Mouse (Mus musculus) hindbrain, postnatal 0 days (tissue): ENCODE data around the gene Rpl13a. TPM values are rescaled to one million over a fixed set of nuclear protein-coding genes. Genes with fewer than 3 reads are reported as not detected.

Source experiments
- ATAC-seq: fragments of 200-750 bp; cut with Nextera tagmentation; 2 replicates; pipeline ENCODE4 v1.8.0; 2017; ENCODE audit warnings: mild to moderate bottlenecking, moderate TSS enrichment, moderate library complexity
- DNase-seq: peaks from one replicate; pipeline ENCODE4 v3.0.0-alpha.2; 2015; ENCODE audit warnings: low spot score
- H3K27ac ChIP-seq: fragments of 300-500 bp; sonication (generic); 2 replicates; pipeline ENCODE4 v1.5.1; 2014; ENCODE audit warnings: mild to moderate bottlenecking
- H3K27me3 ChIP-seq: fragments of 300-500 bp; sonication (generic); 2 replicates; pipeline ENCODE4 v1.6.1; 2014; ENCODE audit warnings: low read length, mixed read lengths; ENCODE audit not compliant: insufficient read depth
- H3K36me3 ChIP-seq: fragments of 300-500 bp; sonication (generic); 2 replicates; pipeline ENCODE4 v1.6.1; 2014; ENCODE audit warnings: low read length, mixed read lengths; ENCODE audit not compliant: insufficient read depth
- H3K4me1 ChIP-seq: fragments of 300-500 bp; sonication (generic); 2 replicates; pipeline ENCODE4 v1.6.1; 2014; ENCODE audit warnings: antibody characterized with exemption, low read length, mixed read lengths; ENCODE audit not compliant: insufficient read depth
- H3K4me2 ChIP-seq: fragments of 300-500 bp; sonication (generic); 2 replicates; pipeline ENCODE4 v1.6.1; 2014; ENCODE audit warnings: low read depth, mild to moderate bottlenecking, low read length, moderate library complexity, mixed read lengths
- H3K4me3 ChIP-seq: fragments of 300-500 bp; sonication (generic); 2 replicates; pipeline ENCODE4 v1.5.1; 2014; ENCODE audit warnings: low read length
- H3K9ac ChIP-seq: fragments of 300-500 bp; sonication (generic); replicated peaks from 2 replicates; pipeline ENCODE4 v1.6.1; 2014; ENCODE audit warnings: mild to moderate bottlenecking, low read length, moderate library complexity, mixed read lengths
- H3K9me3 ChIP-seq: fragments of 300-500 bp; sonication (generic); 2 replicates; pipeline ENCODE4 v1.6.1; 2016; ENCODE audit warnings: low read length, mixed read lengths
- CTCF ChIP-seq: IDR thresholded peaks from 2 replicates; pipeline ENCODE4 v1.5.1; 2016; ENCODE audit warnings: antibody characterized with exemption, control low read depth, low read depth
- WGBS: fragments of 180-500 bp; shearing (Covaris S2); extraction: QIAGEN DNeasy Blood & Tissue Kit; methylation state at CpG from one replicate; pipeline ENCODE4 v1.1.7; 2014; 5-methylcytosine and 5-hydroxymethylcytosine counted together
- polyA plus RNA-seq: library from polyadenylated mRNA; unstranded; fragments of >200 nt; fragmentation: Nextera tagmentation; extraction: Ambion mirVana; gene quantifications from 2 replicates; pipeline ENCODE4 v1.2.1, GENCODE M21; 2015
- total RNA-seq: library from RNA; depleted of rRNA; stranded (reverse); fragments of >200 nt; gene quantifications from 2 replicates; pipeline ENCODE4 v1.2.3, GENCODE M21; 2014

The Rpl13a gene
- total and polyA plus RNA-seq, 2 experiments from 2014 or later: 800 to 1,807 TPM

GRCm38 (mm10) chr7:45093516-45093905 lies 35.0 kb downstream of the Rpl13a start:
- H3K9me3 ChIP-seq: no peaks in the 10 kb centered on the region
- H3K4me1 ChIP-seq: no peaks in the 10 kb centered on the region
- no peak overlapping the region for H3K4me2 ChIP-seq
- DNase-seq: no peak
- H3K27ac ChIP-seq: no peak overlapping the region
- WGBS: 42% methylated on average over 17 of the region's 18 CpGs
- no peak for ATAC-seq
- no peak overlapping the region for H3K4me3 ChIP-seq
- no peak overlapping the region for H3K9ac ChIP-seq
- TF ChIP-seq CTCF: no peak
- H3K27me3 ChIP-seq: no peaks in the 10 kb centered on the region
- H3K36me3 ChIP-seq: no peaks in the 10 kb centered on the region

- Histone ChIP-seq H3K36me3 (no peaks in the 10 kb centered on the region), H3K4me1 (no peaks in the 10 kb centered on the region), H3K4me2 (no peak overlapping the region), H3K9me3 (no peaks in the 10 kb centered on the region), H3K9ac (no peak overlapping the region), H3K27me3 (no peaks in the 10 kb centered on the region), H3K27ac (no peak overlapping the region), H3K4me3 (no peak overlapping the region)
- TF ChIP-seq CTCF: no peak
- ATAC-seq: no peak
- WGBS: 59% methylated on average over 12 of the region's 12 CpGs
- DNase-seq: no peak
Observed at GRCm38 (mm10) chr7:45092828-45093515, 35.6 kb downstream of the Rpl13a start.

GRCm38 (mm10) chr7:45092048-45092447 lies 36.5 kb downstream of the Rpl13a start, which contains the start of gene Rcn3:
Gene Rcn3, minus strand, starts transcription at chr7:45092221.
- peak; percentile 95 for DNase-seq
- no peaks in the 10 kb centered on the region for H3K27me3 ChIP-seq
- peak; percentile 95 for ATAC-seq
- peak within 1 kb of the TSS; percentile 61 for H3K4me2 ChIP-seq
- H3K27ac ChIP-seq: peak within 1 kb of the TSS; percentile 41; the same call in 1 of the 2 replicates
- under 1% methylated on average over 16 of the region's 16 CpGs for WGBS
- peak within 1 kb of the TSS; percentile 44 for H3K9ac ChIP-seq
- H3K36me3 ChIP-seq: no peaks in the 10 kb centered on the region
- no peaks in the 10 kb centered on the region for H3K9me3 ChIP-seq
- TF ChIP-seq CTCF: no peak
- no peaks in the 10 kb centered on the region for H3K4me1 ChIP-seq
- H3K4me3 ChIP-seq: peak within 1 kb of the TSS; percentile 37

GRCm38 (mm10) chr7:45091001-45091990 lies 37.3 kb downstream of the Rpl13a start:
- Histone ChIP-seq H3K4me2 (peak overlapping the region; percentile 61), H3K4me1 (no peaks in the 10 kb centered on the region), H3K27me3 (no peaks in the 10 kb centered on the region), H3K27ac (peak overlapping the region; percentile 41; the same call in 1 of the 2 replicates), H3K9me3 (no peaks in the 10 kb centered on the region), H3K4me3 (peak overlapping the region; percentile 37), H3K36me3 (no peaks in the 10 kb centered on the region), H3K9ac (peak overlapping the region; percentile 44)
- 14% methylated on average over 35 of the region's 35 CpGs for WGBS
- DNase-seq: no peak
- TF ChIP-seq CTCF: no peak
- ATAC-seq: peak; percentile 16; the same call in 1 of the 2 replicates

- TF ChIP-seq CTCF: no peak
- H3K4me1 ChIP-seq: no peaks in the 10 kb centered on the region
- H3K9me3 ChIP-seq: no peaks in the 10 kb centered on the region
- ATAC-seq: no peak
- H3K27ac ChIP-seq: no peak overlapping the region
- 85% methylated on average over 13 of the region's 13 CpGs for WGBS
- H3K9ac ChIP-seq: no peak overlapping the region
- no peak overlapping the region for H3K4me2 ChIP-seq
- no peak overlapping the region for H3K4me3 ChIP-seq
- no peaks in the 10 kb centered on the region for H3K36me3 ChIP-seq
- no peaks in the 10 kb centered on the region for H3K27me3 ChIP-seq
- no peak for DNase-seq
Observed at GRCm38 (mm10) chr7:45090251-45090977, 38.1 kb downstream of the Rpl13a start.

- no peak for TF ChIP-seq CTCF
- no peak overlapping the region for H3K27ac ChIP-seq
- ATAC-seq (no peak), DNase-seq (no peak)
- no peaks in the 10 kb centered on the region for H3K27me3 ChIP-seq
- no peaks in the 10 kb centered on the region for H3K4me1 ChIP-seq
- no peaks in the 10 kb centered on the region for H3K9me3 ChIP-seq
- H3K4me2 ChIP-seq: no peak overlapping the region
- 95% methylated on average over 17 of the region's 17 CpGs for WGBS
- H3K4me3 ChIP-seq: no peak overlapping the region
- no peak overlapping the region for H3K9ac ChIP-seq
- H3K36me3 ChIP-seq: no peaks in the 10 kb centered on the region
Observed at GRCm38 (mm10) chr7:45088597-45088996, 40.0 kb downstream of the Rpl13a start.
